Mouse (Mus musculus): ENCODE results near the gene Tet3. TPM values are rescaled to one million over a fixed set of nuclear protein-coding genes. Genes with fewer than 3 reads are reported as not detected.
A peak's percentile ranks its signal among the peaks of the same experiment; 100 is the strongest.

Gene Tet3
- total RNA-seq, 2 experiments from 2014 or later: 102 TPM

DNA sequence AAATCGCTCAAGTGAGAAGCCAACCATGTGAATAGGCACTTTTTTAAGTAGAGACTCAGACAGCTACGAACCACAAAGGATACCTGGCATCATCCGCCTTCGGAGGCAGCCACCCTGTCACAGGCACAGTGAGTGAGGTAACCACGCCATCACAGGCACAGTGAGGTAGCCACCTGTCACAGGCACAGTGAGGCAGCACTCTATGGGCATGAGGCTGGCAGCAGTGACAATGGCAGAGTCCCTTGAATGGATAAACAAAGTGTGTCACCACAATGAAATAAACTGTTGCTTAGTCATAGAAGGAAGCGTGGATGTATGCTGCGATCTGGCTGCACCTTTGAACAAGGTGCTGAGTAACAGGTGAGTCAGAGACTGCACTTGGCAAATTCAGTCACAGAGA, 19.7 kb upstream of the Tet3 start:
- no peak for DNase-seq (ENCODE audit: low spot score in 2 of 2)

DNA sequence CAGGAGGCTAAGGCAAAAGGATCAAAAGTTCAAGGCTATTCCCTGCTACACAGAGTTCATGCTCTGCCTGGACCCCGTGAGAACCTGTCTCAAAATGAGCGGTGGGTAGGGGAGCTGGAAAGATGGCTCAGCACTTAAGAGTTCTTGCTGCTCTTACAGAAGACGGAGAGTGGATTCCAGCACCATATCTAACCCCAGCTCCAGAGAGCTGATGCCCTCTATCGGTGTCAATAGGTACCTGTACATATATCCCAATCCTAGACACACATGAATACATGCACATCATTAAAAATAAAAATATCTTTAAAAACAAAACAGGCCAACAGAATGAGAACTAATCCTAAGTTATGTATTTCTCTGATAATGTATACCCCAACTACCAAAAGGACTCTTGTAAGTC, 19.3 kb upstream of the Tet3 start:
- DNase-seq (ENCODE audit: low spot score in 2 of 2): no peak

DNA sequence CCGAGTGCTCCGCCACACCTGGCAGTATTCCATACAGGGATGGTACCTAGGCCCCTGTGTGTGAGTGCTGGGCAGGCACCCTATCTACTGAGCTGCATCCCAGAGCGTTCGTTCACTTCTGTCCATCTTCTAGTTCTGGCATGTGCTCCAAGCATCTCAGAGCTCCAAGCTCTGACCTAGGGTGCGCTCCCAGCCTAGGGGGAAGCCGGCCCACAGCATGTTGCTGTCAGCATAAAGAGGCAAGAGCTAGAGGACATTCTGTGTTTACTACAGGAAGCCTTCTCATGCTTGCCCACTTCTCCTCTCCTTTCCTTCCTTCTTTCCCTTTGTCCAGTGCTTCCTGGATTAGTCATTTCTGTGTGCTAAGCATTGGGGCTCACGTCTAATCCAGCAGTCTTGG, 16.5 kb upstream of the Tet3 start:
- no peak for DNase-seq (ENCODE audit: low spot score in 2 of 2)

DNA sequence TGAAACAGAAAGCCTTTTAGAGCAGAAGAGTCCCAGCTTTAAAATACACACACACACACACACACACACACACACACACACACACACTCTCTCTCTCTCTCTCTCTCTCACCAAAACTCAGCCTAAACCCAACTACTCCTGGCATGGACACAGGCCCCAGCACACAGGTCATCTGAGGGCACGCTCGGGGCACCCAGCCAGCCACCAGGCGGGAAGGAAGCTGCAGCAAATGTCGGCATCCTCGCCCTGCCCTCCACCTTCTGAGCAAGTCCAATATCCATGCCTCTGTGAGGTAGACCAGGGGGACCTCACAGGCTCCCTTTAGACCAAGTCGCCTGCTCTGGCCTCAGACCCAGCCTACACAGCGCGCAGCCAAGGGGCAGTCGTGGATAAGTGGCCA, 14.4 kb upstream of the Tet3 start:
- no peak for DNase-seq (ENCODE audit: low spot score in 2 of 2)

DNA sequence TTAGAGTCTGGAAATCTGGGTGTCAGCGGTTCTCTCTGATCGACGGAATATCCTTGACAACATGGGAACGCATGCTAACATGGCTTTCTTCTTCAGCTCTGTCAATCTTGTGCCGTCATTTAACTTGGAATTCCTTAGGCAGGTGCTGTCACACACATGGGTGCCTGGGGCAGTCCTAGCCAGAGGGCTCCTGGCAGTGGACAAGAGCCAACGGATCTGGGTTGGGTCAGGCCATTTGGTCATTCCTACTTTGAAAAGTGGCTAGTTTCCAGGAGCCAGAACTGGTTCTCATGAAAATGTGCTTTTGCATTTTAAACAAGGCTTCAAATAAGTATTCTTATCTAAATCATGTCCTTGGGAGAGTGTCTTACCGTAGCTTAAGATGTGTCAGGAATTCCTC, 12.9 kb upstream of the Tet3 start:
- DNase-seq (ENCODE audit: low spot score in 2 of 2): no peak

DNA sequence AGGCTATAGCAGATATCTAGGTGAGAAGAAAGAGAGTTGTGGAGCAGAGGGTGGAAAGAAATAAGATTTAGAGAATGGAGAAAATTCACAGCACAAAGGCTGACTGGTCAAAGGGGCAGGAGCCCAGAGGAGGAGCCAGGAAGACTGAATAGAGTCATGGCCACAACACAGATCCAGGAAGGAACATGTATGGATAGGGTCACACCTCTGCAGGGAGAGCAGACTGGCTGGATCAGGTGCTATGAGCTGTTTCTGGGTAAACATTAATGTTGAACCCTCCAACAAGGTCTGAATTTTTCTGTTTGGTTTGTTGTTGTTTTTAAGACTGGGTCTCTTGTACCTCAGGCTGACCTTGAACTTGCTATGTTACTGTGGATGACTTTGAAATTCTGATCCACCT, 5.1 kb upstream of the Tet3 start:
- DNase-seq (ENCODE audit: low spot score in 2 of 2): no peak

DNA sequence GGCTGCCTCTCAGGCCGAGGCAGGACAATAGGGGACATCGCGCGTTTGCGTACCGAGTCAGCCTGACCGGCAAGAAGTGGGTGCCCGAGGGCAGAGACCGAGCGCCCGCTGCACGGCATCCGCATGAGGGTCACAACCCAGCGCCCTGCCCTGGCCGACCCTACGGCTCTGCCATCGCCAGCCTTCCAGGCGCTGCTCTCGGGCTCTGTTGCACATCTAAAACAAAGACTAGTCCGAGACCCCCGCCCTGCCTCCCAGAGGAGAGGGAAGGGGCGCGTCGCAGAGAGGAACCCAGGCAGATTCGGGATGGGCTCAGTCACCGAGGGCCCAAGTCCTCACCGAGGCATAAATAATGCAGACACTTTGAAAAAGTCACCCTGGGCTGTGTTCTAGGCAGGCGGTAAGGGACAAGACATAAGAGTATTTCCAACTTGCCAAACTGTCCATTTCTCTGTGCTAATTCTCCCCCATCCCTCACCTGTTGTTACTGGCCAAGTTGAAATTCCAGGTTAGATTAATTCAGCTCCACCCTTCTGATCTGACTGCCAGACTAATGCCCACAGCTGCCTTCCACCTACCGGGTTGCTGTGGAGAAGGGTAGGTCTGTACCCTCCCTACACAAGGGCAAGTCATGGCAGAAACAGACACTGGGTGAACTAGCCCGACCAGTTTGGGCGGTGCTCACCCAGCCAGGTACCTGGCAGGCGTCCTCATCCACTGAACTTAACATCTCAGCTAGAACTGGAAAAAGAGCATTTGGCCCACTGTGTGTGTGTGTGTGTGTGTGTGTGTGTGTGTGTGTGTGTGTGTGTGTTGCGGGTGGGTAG, 1.7 kb downstream of the Tet3 start:
- no peak for DNase-seq (ENCODE audit: low spot score in 2 of 2)

DNA sequence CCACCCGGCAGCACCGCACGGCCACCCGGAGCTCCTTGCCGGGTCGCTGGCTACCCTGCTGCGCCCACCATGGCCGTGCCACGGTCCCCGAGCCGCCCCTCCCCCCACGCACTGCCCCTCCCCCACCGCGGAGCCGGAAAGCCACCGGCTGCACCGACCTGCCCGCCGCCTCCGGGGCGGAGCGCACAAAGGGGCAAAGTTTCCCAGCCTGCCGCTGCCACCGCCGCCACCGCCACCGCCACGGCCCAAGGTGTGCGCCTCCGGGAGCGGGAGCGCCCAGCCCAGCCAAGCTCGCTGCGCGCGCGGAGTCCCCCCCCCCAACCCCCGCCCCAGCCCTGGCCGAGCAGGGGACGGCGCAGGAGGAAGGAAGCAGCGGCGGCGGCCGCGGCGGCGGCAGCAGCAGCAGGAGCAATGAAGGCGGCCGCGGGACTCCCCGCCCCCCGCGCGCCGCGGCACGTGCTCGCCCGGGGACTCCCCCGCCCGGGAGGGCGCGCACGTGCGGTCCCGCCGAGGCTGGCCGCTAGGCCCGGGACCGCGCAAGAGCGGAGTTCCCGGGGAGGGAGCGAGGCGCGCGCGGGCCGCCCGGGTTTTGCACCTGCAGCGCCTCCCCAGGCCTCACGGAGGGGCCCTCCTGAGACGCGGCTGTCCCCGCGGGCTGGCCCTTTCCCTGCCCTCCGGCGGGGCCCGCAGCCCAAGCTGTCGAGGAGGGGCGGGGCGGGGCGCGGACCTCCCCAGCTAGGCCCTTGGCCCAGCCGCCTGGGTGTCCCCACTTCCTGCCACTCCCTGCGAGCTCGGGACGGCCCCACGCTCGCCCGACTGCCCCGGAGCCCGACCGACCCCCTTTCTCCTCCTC, 2.5 kb downstream of the Tet3 start:
- peak; percentile 65 to 72 for DNase-seq (ENCODE audit: low spot score in 2 of 2)

DNA sequence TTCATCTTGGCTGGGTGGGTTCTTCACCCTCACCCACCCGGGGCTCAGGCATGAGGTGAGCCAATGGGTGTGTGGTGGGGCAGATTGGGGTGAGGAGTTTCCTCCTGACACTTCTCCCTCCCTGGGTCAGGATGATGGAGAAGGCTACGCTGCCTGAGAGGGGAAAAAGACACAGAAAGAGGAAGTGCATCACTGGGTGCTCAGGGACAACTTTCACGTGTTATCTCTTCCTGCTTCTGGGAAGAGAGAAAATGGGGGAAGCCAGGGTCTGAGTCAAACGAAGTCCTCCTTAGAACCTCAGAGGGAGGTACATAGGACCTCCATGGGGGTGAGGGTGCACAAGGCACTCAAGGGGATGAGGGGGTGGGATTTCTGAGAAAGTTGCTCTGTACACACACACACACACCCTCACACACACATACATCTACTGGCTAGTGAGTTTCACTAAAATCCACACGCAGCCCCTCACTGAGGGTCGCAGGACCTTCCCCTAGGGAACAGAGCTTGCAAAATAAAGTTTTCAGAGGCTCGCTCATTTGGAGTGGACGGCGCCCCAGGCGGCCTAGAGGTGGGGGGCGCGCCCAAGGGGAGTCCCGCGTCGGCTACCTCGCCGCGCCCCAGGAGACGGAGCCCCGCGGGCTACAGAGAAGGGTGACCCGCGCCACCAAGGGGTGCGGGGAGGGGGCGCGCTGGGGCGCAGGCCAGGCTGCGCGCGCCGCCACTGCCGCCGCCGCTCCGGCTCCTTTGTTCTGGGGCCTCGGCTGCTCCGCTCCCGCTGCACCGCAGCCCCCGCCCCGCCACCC, 3.4 kb downstream of the Tet3 start:
- DNase-seq (ENCODE audit: low spot score in 2 of 2): no peak

DNA sequence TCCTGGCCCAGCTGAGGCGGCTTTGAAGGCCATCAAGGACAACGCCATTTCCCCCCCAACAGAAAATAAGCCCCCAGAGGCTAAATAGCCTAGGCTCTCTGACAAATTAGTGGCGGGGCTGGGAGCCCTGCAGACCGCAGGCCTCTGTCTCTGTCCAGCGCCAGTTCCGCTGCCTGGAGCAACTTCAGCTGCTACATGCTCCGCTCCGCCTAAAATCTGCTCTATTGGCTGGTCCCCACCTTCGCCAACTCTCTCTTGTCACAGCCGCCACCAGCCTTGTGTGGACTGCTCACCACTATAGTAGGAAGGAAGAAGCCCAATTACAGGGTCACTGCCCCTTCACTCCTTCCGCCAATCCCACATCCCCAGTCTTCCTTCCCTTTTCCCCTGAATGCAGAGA, 5.2 kb downstream of the Tet3 start:
- no peak for DNase-seq (ENCODE audit: low spot score in 2 of 2)

DNA sequence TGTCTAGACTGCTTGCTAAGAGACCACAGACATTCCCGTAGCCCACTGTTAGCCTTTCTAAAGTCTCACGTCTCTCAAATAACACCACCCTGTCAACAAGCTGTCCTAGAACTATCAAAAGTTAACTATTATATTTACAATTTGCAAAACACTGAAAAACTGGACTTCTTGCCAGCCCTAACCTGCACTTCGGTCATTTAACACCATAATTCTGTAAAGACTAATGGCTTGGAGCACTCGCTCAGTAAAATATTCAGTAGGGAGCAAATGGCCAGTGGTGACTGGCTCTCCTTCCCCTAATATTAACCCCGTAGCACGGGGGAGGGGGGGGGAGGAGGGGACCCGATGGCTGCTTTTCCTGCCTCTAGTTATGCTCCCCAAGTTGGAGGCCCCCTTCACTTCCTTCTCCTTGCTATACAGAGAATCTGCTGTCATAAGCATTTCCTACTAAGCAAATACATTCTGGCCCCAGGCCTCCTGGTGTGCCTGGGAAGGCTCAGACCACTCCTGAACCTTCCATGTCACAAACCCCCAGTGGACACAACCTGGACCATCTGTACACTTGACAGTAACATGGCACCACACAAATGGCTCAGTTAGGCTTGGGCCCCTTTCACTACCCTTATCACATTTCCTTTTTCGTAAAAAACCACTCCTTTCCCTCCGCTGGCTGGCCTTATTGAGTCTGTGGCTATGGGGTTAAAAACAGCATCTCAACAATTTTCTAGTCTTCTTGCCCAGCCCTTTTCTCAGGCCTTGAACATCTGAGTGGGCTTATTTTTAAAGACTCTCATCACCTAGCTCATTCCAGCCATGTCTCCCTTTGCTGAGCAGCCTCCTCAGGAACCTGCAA, 8.2 kb downstream of the Tet3 start:
- DNase-seq (ENCODE audit: low spot score in 2 of 2): no peak

DNA sequence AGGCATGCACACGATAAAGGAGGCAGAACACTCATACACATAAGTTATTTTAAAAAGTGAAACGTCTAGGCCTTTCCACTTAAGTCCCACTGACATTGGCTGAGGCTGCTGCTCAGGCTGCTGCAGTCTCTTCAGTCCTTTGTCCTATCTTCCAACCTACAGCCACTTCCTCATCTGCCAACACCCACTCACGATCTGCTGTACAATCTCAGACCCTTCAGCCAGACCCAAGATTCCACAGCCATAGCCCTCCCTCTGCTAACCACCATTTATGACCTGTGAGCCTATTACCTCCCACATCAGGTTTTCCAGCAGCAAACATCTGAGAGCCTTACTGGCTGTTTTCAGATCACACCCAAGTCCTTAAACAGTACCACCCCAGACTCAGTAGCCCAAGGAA, 9.4 kb downstream of the Tet3 start:
- DNase-seq (ENCODE audit: low spot score in 2 of 2): no peak

DNA sequence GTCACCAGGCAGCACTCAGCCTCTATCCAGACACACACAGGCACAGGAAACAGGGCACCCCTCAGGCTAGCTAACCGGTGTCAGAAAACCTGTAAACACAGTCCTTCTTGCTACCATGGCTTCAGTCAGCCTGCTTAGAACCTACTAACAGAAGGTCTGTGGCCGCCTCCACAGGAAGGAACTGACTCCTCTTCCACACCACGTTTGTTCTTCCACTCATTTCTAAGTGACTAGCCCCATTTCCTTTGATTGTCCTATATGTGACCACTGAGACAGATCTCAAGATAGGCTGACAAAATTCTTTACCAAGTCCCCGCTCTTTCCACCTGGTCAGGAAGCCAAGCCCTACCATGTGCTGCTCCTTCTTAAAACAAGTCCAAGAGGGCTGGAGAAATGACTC, 10.0 kb downstream of the Tet3 start:
- DNase-seq (ENCODE audit: low spot score in 2 of 2): no peak

DNA sequence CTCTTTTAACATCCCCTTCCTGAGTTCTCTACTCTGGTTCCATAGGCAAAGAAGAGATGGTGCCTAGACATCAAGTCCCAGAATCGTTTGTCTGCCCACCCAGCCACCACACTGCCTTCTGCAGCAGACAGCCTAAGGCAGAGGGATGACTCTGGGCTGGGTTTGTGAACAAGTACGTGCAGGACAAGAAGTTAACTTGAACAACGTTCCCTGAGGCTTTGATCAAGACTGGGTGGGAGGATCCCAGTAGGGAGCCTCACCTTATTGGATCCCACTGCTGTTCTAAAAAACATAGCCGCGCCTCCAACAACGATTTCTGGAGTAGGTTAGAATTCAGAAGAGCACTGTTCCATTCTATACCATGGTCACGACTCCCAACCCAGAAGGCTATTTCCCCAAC, 11.9 kb downstream of the Tet3 start:
- DNase-seq (ENCODE audit: low spot score in 2 of 2): no peak

DNA sequence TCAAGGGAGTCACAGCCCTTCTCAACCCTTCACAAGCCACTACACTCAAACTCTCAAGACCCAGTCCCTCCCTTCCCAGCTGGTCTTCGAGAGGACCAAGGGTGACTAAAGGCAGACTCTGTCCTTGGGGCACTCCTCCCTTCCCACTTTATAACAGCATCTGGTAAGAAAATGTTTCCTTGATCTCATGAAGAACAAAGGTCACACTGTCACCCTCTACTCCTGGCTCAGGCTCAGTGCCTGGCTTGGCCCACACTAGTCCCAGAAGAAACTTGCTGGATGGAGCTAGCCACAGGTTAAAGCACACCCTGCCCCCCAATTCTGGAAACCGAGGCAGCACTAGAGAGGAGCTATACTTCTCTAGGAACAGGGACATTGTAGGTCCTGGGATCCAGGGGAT, 13.1 kb downstream of the Tet3 start:
- DNase-seq (ENCODE audit: low spot score in 2 of 2): no peak

DNA sequence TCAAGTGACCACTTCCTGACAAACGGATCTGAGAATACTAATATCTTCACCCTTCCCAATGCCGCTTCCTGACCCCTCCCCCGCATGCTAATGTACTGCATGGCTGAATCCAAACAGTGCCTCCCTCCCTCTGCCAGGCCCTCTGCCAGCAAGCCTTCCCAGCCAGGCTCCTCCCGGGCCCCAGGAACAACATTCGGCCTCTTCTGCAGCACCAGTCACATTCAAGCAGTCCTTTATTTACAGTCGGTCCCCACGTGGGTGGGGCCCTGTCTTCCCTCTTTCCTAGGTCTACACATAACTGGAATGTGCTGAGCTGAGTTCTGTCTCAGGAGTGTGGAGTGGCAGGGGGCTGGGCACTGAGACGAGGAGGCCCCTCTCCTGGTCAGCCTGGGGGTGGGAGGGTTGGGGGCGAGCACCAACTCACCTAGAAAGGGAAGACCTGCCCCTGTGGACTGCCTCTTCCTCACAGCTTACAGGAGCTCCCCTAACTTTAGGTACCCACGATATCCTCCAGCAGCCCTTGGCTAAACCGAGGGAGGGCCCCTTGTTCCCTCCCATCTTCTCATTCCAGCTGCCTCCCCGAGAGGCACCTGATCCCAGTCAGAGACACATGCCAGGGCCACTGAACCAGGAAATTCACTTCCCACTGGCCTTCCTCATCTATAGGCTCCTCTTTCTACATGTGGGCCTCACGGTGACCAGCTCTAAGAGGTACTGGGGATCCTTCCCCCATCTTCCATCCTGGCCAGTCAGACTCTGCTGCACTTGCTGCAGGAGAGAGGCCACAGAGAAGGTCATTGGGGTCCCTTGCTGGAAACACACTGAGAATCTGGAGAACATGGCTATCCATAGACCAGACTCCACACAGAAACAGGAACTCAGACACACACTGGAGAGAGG, 15.2 kb downstream of the Tet3 start:
- DNase-seq (ENCODE audit: low spot score in 2 of 2): peak; percentile 68 to 75

DNA sequence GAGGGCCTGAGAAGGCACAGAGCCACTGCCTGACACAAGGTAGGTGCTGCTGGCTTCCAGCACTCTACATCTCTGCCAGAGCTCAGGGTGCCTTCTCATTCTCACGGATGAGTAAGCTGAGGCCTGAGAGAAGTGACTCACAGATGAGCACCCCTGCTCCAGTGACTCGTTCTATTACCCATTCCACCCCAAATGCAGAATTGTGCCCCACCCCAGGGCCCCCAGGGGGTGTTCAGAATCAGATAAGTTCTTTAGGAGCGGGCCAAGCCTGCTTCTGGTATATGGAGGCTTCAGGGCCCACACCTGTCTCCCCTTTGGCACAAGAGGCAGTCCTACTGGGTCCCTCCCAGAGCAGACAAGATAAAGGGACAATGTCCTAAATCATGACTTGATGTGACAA, 16.2 kb downstream of the Tet3 start:
- DNase-seq (ENCODE audit: low spot score in 2 of 2): no peak

DNA sequence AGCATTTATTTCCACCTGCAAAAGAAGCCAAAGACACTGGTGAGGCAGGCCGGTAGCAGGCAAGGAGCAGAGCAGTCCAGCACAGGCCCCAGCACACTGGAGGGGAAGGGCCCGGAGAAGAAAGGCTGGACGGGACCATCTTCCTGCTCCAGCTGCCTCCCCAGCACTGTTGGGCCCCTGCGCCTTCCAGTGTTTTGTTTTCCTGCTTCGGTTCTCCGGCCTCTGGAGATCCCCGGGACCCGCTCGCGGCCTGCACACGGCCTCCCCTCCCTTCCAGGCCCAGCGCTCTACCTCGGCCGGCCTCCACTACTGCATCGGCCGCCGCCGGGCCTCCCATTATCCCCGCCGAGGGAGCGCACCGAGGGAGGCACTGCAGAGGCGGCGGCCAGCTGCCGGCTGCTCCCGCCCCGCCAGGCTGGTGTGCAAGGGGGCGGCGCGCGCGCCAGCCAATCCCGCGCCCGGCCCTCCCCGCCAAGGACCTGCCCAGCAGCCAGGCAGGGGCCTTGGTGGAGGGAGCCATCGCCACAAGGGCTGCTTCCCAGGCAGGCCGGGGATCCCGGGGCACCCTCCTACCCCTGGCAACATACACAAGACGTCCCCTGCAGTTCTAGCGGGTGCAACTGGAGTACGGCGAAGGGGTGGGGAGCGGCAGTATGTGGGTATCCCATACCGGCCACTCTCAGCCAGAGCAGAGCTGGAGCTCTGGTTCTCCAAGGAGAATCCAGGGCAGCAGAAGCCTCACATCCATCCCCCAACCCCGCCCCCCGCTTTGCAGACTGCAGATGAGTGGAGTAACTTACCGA, 17.4 kb downstream of the Tet3 start:
- DNase-seq (ENCODE audit: low spot score in 2 of 2): peak; percentile 79 to 89

All from layer of hippocampus, postnatal 10 days (tissue).